Mouse (Mus musculus) erythroblast, embryonic 14.5 days (primary cell): ENCODE data around the gene Prkce.

ENCODE experiments used
- GATA1 ChIP-seq: IDR thresholded peaks from 2 replicates; pipeline ENCODE4 v1.6.1; 2012; ENCODE audit warnings: low read length, inconsistent platforms, mixed read lengths
- TAL1 ChIP-seq: IDR thresholded peaks from 3 replicates; pipeline ENCODE4 v1.6.1; 2012; ENCODE audit warnings: low read length, inconsistent platforms, mixed read lengths

DNA sequence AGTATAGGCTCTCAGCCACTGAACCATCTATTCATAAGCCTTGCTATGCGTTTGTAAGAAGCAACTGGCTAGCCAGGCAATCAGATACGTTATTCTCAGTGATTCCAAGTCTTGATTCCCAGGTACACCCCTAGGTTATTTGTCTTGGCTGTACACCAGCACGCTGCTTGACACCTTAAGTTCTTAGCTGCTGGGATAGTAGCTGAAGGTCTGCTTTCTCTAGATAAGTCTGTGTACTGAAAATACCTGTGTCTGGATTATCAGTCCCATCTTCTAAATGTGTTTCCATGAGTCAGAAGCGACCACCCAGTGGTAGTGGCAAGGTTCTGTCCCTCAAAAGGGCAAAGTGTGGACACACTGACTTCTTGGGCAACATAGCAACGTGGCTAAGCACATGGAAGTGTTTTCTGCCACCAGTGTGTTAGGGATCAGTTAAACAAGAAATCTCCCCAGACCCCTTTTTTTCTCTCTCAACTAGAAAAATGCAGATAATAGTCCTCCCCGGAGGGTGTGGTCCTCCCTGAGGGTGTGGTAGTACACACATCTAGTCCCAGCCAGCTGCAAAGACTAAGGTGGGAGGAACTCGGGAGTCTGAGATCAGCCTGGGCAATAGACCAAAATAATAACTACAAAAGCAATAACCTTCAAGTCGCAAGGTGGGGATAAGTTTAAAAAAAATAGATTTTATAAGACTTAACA, 442.8 kb downstream of the Prkce start:
- TF ChIP-seq GATA1, result no peak
- TF ChIP-seq TAL1, result no peak
